Mouse (Mus musculus): ENCODE data around the gene Sgta.
A peak's percentile ranks its signal among the peaks of the same experiment; 100 is the strongest.

Gene Sgta

GRCm38 (mm10) chr10:81019687-81020086, 40.3 kb downstream of the Sgta start:
- no peak for DNase-seq (ENCODE audit: low read depth, low spot score)

- peak; percentile 30 for DNase-seq (ENCODE audit: low read depth, low spot score)
These were observed 41.7 kb downstream of the Sgta start for GRCm38 (mm10) chr10:81018326-81018725.

GRCm38 (mm10) chr10:81016645-81017044, 43.3 kb downstream of the Sgta start:
- DNase-seq (ENCODE audit: low read depth, low spot score), result peak; percentile 64

- DNase-seq (ENCODE audit: low read depth, low spot score), result no peak
These were observed 44.3 kb downstream of the Sgta start for GRCm38 (mm10) chr10:81015666-81016065.

- DNase-seq (ENCODE audit: low read depth, low spot score), result peak; percentile 52
These were observed 45.3 kb downstream of the Sgta start, which contains the start of gene Gng7 for GRCm38 (mm10) chr10:81014393-81015384. Gng7 (minus strand) TSS chr10:81014945.

- no peak for DNase-seq (ENCODE audit: low read depth, low spot score)
These were observed 49.1 kb downstream of the Sgta start for GRCm38 (mm10) chr10:81010851-81011250.

- DNase-seq (ENCODE audit: low read depth, low spot score), result no peak
These were observed 52.7 kb downstream of the Sgta start for GRCm38 (mm10) chr10:81007240-81007639.

GRCm38 (mm10) chr10:81006005-81006677, 53.8 kb downstream of the Sgta start:
- DNase-seq (ENCODE audit: low read depth, low spot score), result no peak

GRCm38 (mm10) chr10:81001161-81001560, 58.8 kb downstream of the Sgta start:
- no peak for DNase-seq (ENCODE audit: low read depth, low spot score)

GRCm38 (mm10) chr10:81000197-81001062, 59.6 kb downstream of the Sgta start:
- no peak for DNase-seq (ENCODE audit: low read depth, low spot score)

GRCm38 (mm10) chr10:80999362-81000196, 60.4 kb downstream of the Sgta start:
- peak; percentile 91 for DNase-seq (ENCODE audit: low read depth, low spot score)

- DNase-seq (ENCODE audit: low read depth, low spot score), result peak; percentile 72
These were observed 61.2 kb downstream of the Sgta start for GRCm38 (mm10) chr10:80998778-80999177.

- DNase-seq (ENCODE audit: low read depth, low spot score), result no peak
These were observed 62.0 kb downstream of the Sgta start for GRCm38 (mm10) chr10:80998021-80998420.

GRCm38 (mm10) chr10:80997332-80997731, 62.6 kb downstream of the Sgta start:
- DNase-seq (ENCODE audit: low read depth, low spot score), result no peak

- no peak for DNase-seq (ENCODE audit: low read depth, low spot score)
These were observed 63.5 kb downstream of the Sgta start for GRCm38 (mm10) chr10:80996501-80996900.

- DNase-seq (ENCODE audit: low read depth, low spot score), result peak; percentile 86
These were observed 64.8 kb downstream of the Sgta start for GRCm38 (mm10) chr10:80995091-80995632.

GRCm38 (mm10) chr10:80994621-80995020, 65.4 kb downstream of the Sgta start:
- no peak for DNase-seq (ENCODE audit: low read depth, low spot score)

All from 3T3-L1 (cell line).